Mouse (Mus musculus): Measurements from ENCODE around the gene Foxq1.

DNA sequence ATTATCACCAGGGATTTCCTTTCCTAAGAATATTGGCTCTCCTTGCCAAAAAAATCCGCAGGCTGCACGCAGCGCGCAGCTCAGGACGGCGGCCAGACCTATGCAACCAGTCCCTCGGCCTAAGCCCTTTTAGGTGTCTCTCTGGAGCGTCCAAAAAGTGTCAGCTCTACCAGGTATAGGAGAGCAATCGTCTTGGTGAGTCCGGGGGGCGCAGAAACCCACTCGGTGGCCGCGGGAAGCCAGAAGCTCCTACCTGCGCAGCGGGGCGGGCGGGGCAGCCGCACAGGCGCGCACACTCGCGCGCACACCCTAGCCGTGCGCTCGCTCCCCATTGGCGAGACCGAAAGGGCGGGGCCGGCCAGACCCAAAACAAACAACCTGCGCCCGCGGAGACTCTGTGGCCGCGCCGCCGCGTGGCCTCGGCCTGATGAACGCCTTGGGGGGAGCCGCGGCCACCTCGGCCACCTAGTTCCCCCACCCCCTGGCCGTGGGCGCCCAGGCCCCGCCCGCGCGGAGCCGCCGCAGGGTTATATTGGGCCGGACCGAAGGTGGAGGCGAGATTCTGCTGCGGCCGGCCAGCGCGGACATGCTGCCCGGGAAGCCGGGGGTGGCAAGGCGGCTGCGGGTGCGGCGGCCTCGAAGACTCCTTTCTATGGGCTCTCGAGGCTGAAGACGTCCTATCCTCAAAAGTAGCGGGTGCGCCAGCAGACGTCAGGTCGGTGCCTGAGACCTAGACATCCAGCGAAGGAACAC is 2.0 kb downstream of the Foxq1 start:
- TF ChIP-seq EP300 (optimal IDR thresholded peaks at IDR 0.05): no peak
- peak; percentile 30; the same call in 1 of the 2 replicates for TF ChIP-seq CTCF (IDR thresholded peaks at IDR 0.05; ENCODE audit: low read depth)

Measured in stomach, postnatal 0 days (tissue).